Mouse (Mus musculus) liver, postnatal 0 days (tissue): ENCODE measurements around the gene Bclaf3. TPM values are rescaled to one million over a fixed set of nuclear protein-coding genes. Genes with fewer than 3 reads are reported as not detected.
"Not testable (repeated sequence)": the region's sequence is repeated elsewhere in the genome, so short reads cannot be mapped to it uniquely, and the experiment has no call there.

Experiments used
- ATAC-seq: fragments of 200-750 bp; cut with Nextera tagmentation; 2 replicates; pipeline ENCODE4 v1.8.0; 2017; ENCODE audit warnings: mild to moderate bottlenecking, moderate library complexity
- DNase-seq: peaks from one replicate; pipeline ENCODE4 v3.0.0-alpha.2; 2016
- H3K27ac ChIP-seq: fragments of 300-500 bp; sonication (generic); 2 replicates; pipeline ENCODE4 v1.5.1; 2014; ENCODE audit warnings: antibody characterized with exemption, moderate library complexity, mild to moderate bottlenecking, low read depth
- H3K27me3 ChIP-seq: fragments of 300-500 bp; sonication (generic); 2 replicates; pipeline ENCODE4 v1.6.1; 2014; ENCODE audit warnings: low read length, control low read depth, mixed read lengths; ENCODE audit not compliant: insufficient read depth
- H3K36me3 ChIP-seq: fragments of 300-500 bp; sonication (generic); replicated peaks from 2 replicates; pipeline ENCODE4 v1.6.1; 2014; ENCODE audit warnings: mild to moderate bottlenecking, control low read depth, low read length, moderate library complexity, mixed read lengths; ENCODE audit not compliant: insufficient read depth
- H3K4me1 ChIP-seq: fragments of 300-500 bp; sonication (generic); 2 replicates; pipeline ENCODE4 v1.6.1; 2014; ENCODE audit warnings: antibody characterized with exemption, mild to moderate bottlenecking, control low read depth; ENCODE audit not compliant: insufficient read depth
- H3K4me2 ChIP-seq: fragments of 300-500 bp; sonication (generic); 2 replicates; pipeline ENCODE4 v1.6.1; 2014; ENCODE audit warnings: low read depth, mild to moderate bottlenecking, low read length, moderate library complexity, mixed read lengths
- H3K4me3 ChIP-seq: fragments of 300-500 bp; sonication (generic); 2 replicates; pipeline ENCODE4 v1.5.1; 2014; ENCODE audit warnings: low read depth, low read length
- H3K9ac ChIP-seq: fragments of 300-500 bp; sonication (generic); replicated peaks from 2 replicates; pipeline ENCODE4 v1.6.1; 2014; ENCODE audit warnings: mild to moderate bottlenecking, moderate library complexity
- H3K9me3 ChIP-seq: fragments of 300-500 bp; sonication (generic); 2 replicates; pipeline ENCODE4 v1.6.1; 2016; ENCODE audit warnings: mild to moderate bottlenecking, control low read depth, low read length, mixed read lengths
- CTCF ChIP-seq: sonication (generic); IDR thresholded peaks from 2 replicates; pipeline ENCODE4 v1.5.1; 2016; ENCODE audit warnings: antibody characterized with exemption, low read depth
- EP300 ChIP-seq: IDR thresholded peaks from 2 replicates; pipeline ENCODE4 v1.6.1; 2016; ENCODE audit warnings: antibody characterized with exemption, low read depth, mild to moderate bottlenecking
- WGBS: fragments of 180-500 bp; shearing (Covaris S2); extraction: QIAGEN DNeasy Blood & Tissue Kit; methylation state at CpG from one replicate; pipeline ENCODE4 v1.1.7; 2014; ENCODE audit not compliant: insufficient replicate concordance; 5-methylcytosine and 5-hydroxymethylcytosine counted together
- polyA plus RNA-seq: library from polyadenylated mRNA; unstranded; fragments of >200 nt; fragmentation: Nextera tagmentation; extraction: Ambion mirVana; gene quantifications from 2 replicates; pipeline ENCODE4 v1.2.1, GENCODE M21; 2015

Bclaf3 gene
- polyA plus RNA-seq, result 4.1 and 4.6 TPM in 2 replicates

DNA sequence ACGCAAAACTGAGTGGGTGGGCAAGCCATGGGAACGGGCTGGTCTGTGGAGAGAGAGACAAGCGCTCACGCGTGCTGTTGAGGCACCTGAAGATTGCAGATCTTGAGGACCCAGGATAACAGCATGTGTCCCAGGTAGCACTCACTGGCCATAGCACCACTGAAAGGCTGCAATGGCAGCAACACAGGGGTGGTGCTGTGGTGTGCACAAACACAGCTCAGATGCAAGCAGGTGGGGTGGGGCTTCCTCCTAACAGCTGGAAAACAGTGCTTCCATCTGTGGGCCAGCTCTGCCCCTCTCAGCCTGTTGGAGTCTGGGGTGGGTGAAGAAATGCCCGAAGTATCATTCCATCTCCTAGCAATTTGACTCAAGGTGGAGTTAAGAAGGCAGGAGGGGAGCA, at the start of gene Bclaf3:
Gene Bclaf3 (plus strand): TSS at position 301 of the 400 bp plus-strand sequence.
- Histone ChIP-seq H3K27ac (no peak within 1 kb of the TSS), H3K4me2 (no peak within 1 kb of the TSS), H3K4me3 (no peak within 1 kb of the TSS), H3K36me3 (no peaks in the 10 kb centered on the region), H3K27me3 (no peaks in the 10 kb centered on the region), H3K9me3 (no peaks in the 10 kb centered on the region), H3K4me1 (no peaks in the 10 kb centered on the region), H3K9ac (no peak within 1 kb of the TSS)
- ATAC-seq, result no peak
- DNase-seq, result no peak
- WGBS, result 66% methylated on average over 6 of the region's 6 CpGs
- no peak for TF ChIP-seq CTCF
- TF ChIP-seq EP300, result no peak

DNA sequence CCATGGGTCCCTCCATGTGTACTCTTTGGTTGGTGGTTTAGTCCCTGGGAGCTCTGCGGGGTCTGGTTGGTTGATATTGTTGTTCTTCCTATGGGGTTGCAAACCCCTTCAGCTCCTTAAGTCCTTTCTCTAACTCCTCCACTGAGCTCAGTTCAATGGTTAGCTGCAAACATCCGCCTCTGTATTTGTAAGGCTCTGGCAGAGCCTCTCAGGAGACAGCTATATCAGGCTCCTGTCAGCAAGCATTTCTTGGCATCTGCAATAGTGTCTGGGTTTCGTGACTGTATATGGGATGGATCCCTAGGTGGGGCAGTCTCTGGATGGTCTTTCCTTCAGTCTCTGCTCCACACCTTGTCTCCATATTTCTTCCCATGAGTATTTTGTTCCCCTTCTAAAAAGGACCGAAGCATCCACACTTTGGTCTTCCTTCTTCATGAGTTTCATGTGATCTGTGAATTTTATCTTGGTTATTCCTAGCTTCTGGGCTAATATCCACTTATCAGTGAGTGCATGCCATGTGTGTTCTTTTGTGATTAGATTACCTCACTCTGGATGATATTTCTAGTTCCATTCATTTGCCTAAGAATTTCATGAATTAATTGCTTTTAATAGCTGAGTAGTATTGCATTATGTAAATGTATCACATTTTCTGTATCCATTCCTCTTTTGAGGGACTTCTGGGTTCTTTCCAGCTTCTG, 48.1 kb upstream of the Bclaf3 start:
- H3K9ac ChIP-seq, H3K4me1 ChIP-seq, H3K4me2 ChIP-seq, H3K27me3 ChIP-seq, H3K36me3 ChIP-seq, H3K4me3 ChIP-seq, DNase-seq, H3K9me3 ChIP-seq: not testable (repeated sequence)
- 70% methylated on average over 4 of the region's 4 CpGs for WGBS
- ATAC-seq, result peak; percentile 54; the same call in 1 of the 2 replicates
- H3K27ac ChIP-seq, result 0 out of 2 replicates have a peak overlapping the region, but pooled peaks have one; percentile 22
- peak; percentile 90 for TF ChIP-seq EP300

DNA sequence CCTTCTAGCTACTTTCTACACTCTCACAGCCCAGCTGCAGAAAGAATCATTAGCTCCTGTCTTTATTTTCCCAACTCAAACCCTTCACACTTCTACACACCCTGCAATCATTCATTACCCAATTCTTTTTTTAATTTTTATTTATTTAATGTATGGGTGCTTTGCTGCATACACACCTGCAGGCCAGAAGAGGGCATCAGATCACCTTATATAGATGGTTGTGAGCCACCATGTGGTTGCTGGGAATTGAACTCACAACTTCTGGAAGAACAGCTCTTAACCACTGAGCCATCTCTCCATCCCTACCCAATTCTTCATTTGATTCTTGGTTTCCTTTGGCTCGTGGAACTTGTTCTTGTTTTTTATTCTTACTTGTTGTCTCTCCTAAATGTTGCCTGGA, 42.2 kb upstream of the Bclaf3 start:
- H3K27ac ChIP-seq, result no peak overlapping the region
- WGBS, result 45% methylated on average over 1 of the region's 1 CpGs
- H3K9me3 ChIP-seq, result no peaks in the 10 kb centered on the region
- H3K4me2 ChIP-seq, result no peak overlapping the region
- no peaks in the 10 kb centered on the region for H3K27me3 ChIP-seq
- no peak for TF ChIP-seq EP300
- TF ChIP-seq CTCF, result peak; percentile 33; the same call in 1 of the 2 replicates
- H3K4me3 ChIP-seq, result no peak overlapping the region
- no peak overlapping the region for H3K9ac ChIP-seq
- ATAC-seq (no peak), DNase-seq (no peak)
- no peaks in the 10 kb centered on the region for H3K4me1 ChIP-seq
- no peaks in the 10 kb centered on the region for H3K36me3 ChIP-seq

DNA sequence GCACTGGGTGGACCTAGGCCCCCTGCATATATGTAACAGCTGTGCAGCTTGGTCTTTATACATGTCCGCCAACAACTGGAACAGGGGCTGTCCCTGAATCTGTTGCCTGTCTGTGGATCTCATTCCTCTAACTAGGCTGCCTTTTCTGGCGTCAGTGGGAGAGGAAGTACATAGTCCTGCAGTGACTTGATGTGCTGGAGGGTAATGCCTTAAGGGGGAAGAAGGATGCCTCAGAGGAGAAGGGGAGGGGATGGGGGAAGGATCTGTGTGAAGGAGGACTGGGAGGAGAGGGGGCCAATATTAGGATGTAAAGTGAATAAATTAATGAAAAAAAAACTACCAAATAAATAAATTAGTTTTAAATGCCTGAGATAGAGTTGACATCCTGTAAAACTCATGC, 23.3 kb upstream of the Bclaf3 start:
- H3K9ac ChIP-seq, result no peak overlapping the region
- H3K27me3 ChIP-seq, result no peaks in the 10 kb centered on the region
- no peak overlapping the region for H3K27ac ChIP-seq
- H3K4me3 ChIP-seq, result no peak overlapping the region
- TF ChIP-seq CTCF, result no peak
- TF ChIP-seq EP300, result no peak
- H3K4me2 ChIP-seq, result no peak overlapping the region
- H3K4me1 ChIP-seq, result no peaks in the 10 kb centered on the region
- DNase-seq (no peak), ATAC-seq (no peak)
- WGBS, result 39% methylated on average over 2 of the region's 2 CpGs
- no peaks in the 10 kb centered on the region for H3K9me3 ChIP-seq
- no peaks in the 10 kb centered on the region for H3K36me3 ChIP-seq

DNA sequence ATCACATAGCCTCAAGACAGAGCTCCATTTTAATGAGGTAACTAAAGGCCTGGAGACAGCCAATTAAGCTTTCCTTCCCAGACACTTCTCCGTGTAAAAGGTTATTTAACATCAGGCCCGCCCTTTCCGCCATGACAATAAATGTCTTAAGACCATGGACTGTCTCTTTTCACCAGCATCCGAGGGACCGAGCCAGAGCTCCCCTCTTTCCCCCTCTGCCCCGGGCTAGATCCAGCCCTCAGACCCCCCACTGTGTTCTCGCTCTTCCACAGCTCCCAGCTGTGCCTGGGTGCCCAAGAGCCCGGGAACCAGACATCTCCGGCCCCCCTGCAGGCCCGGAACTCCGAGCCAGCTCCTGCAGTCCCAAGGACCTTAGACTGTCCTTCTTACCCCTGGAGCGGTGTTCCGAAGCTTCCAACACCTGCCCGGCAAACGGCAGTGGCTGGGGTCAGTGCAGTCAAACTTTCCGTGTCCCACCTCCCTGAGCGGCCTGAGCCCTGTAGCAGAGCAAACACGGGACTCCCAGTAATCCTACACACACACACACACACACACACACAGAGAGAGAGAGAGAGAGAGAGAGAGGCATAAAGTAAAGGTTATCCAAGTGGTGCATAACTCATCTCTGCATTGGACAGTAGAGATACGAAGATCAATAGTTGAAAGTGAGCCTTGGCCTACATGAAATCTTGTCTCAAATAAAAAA, 18.0 kb upstream of the Bclaf3 start:
- peak overlapping the region; percentile 17 for H3K4me3 ChIP-seq
- no peak overlapping the region for H3K9ac ChIP-seq
- H3K27ac ChIP-seq, result 0 out of 2 replicates have a peak overlapping the region, but pooled peaks have one; percentile 5
- no peaks in the 10 kb centered on the region for H3K4me1 ChIP-seq
- no peaks in the 10 kb centered on the region for H3K36me3 ChIP-seq
- no peak for TF ChIP-seq EP300
- no peak for TF ChIP-seq CTCF
- peak overlapping the region; percentile 55 for H3K4me2 ChIP-seq
- WGBS, result 34% methylated on average over 19 of the region's 19 CpGs
- ATAC-seq, result 0 out of 2 replicates have a peak, but pooled peaks have one; percentile 19
- H3K9me3 ChIP-seq, result no peaks in the 10 kb centered on the region
- no peak for DNase-seq
- H3K27me3 ChIP-seq, result no peaks in the 10 kb centered on the region

DNA sequence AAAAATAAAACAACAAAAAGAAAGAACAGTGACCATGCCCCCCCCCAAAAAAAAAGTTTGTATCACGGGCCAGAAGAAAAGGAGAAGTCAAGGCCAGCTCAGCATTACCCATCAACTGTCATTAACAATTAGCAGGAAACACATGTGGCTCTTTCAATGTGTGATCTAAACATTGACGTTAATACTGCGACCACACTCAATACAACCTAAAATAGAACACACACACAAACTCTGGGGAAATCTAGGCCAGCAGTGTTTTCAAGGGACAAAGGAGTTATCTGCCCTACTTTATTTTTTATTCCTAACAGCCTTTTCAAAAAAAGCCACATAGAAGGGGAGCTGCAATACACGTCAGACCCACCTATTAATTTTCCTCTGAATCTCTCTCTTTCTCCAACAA, 17.4 kb upstream of the Bclaf3 start:
- 44% methylated on average over 4 of the region's 4 CpGs for WGBS
- H3K9ac ChIP-seq, result no peak overlapping the region
- TF ChIP-seq CTCF (no peak), EP300 (no peak)
- peak; percentile 27; the same call in 1 of the 2 replicates for ATAC-seq
- H3K4me1 ChIP-seq, result no peaks in the 10 kb centered on the region
- DNase-seq, result no peak
- no peak overlapping the region for H3K27ac ChIP-seq
- H3K36me3 ChIP-seq, result no peaks in the 10 kb centered on the region
- H3K9me3 ChIP-seq, result no peaks in the 10 kb centered on the region
- H3K4me2 ChIP-seq, result no peak overlapping the region
- H3K27me3 ChIP-seq, result no peaks in the 10 kb centered on the region
- no peak overlapping the region for H3K4me3 ChIP-seq
